21 mouse cellular contexts compared by ENCODE assay signal in genomic region chr1:129386479-129386878, GRCm38 (mm10).
DNase-seq lines count a peak whose midpoint lies in the region; ATAC-seq and TF ChIP-seq lines count a peak whose summit lies in the region.
"Had no signal": no experiment of that assay in that cellular context is flagged by ENCODE, and none has a peak within 500 bp of the region (broad histone marks: within the 10 kb centered on the region; RNA-seq: fewer than 3 reads in every experiment).

No protein-coding gene starts in this region.

- TF ChIP-seq POLR2A in kidney, adult 2 months (IDR thresholded peaks at IDR 0.05; ENCODE audit: low read depth, low read length): no peak

- H3K4me1 ChIP-seq in kidney, adult 2 months (ENCODE audit: control insufficient read depth, insufficient read depth, low read length): no peaks in the 10 kb centered on the region
- no peaks in the 10 kb centered on the region for H3K4me1 ChIP-seq in kidney, postnatal 0 days (replicated peaks; ENCODE audit: insufficient read depth, low read length)
- H3K4me1 ChIP-seq in intestine, embryonic 15.5 days (replicated peaks): no peaks in the 10 kb centered on the region
- H3K4me1 ChIP-seq: embryonic facial prominence, embryonic 15.5 days; forebrain, embryonic 15.5 days; heart, embryonic 13.5 days; hindbrain, embryonic 15.5 days had no signal

- peak; percentile 85 for ATAC-seq in kidney, postnatal 0 days (replicated peaks; ENCODE audit: low FRiP score, low read depth)
- no peak for ATAC-seq in intestine, embryonic 15.5 days
- ATAC-seq: activated CD4-positive, CD25-positive, alpha-beta regulatory T cell, adult 4 months; CD4-positive, CD25-positive, alpha-beta regulatory T cell, adult 4 months; forebrain, embryonic 15.5 days had no signal

- peak; percentile 26 to 53 for DNase-seq in adrenal gland, adult (ENCODE audit: inconsistent age in 2 of 2, low spot score in 1 of 2)
- DNase-seq in adrenal gland, adult 18-20 months (ENCODE audit: low spot score in 2 of 2): no peak
- DNase-seq in kidney, adult 2 months: peak; percentile 1
- DNase-seq in kidney, postnatal 10 days: no peak
- peak; percentile 27 for DNase-seq in kidney, postnatal 0 days (ENCODE audit: low spot score)
- DNase-seq in kidney, adult 11 months: no peak
- DNase-seq: B cell, adult 2 months; cerebellum, adult 2 months; cerebellum, postnatal 14 days; embryo, embryonic 11 days; gastrocnemius, postnatal 36 days; heart, adult 11 months; heart, postnatal 36 days had no signal

- no peak overlapping the region for H3K27ac ChIP-seq in kidney, adult 2 months (ENCODE audit: insufficient read depth, low read depth, low read length)
- H3K27ac ChIP-seq in kidney, postnatal 0 days: no peak overlapping the region
- no peak overlapping the region for H3K27ac ChIP-seq in intestine, embryonic 15.5 days
- H3K27ac ChIP-seq: embryonic facial prominence, embryonic 15.5 days; forebrain, embryonic 15.5 days; heart, embryonic 13.5 days; hindbrain, embryonic 15.5 days had no signal

- no peak overlapping the region for H3K4me2 ChIP-seq in kidney, postnatal 0 days (ENCODE audit: low read length)
- no peak overlapping the region for H3K4me2 ChIP-seq in intestine, embryonic 15.5 days (replicated peaks)
- H3K4me2 ChIP-seq: embryonic facial prominence, embryonic 15.5 days; forebrain, embryonic 15.5 days; heart, embryonic 13.5 days; hindbrain, embryonic 15.5 days had no signal

- no peaks in the 10 kb centered on the region for H3K36me3 ChIP-seq in kidney, adult 2 months (ENCODE audit: control insufficient read depth, insufficient read depth, low read length)
- no peaks in the 10 kb centered on the region for H3K36me3 ChIP-seq in kidney, postnatal 0 days (ENCODE audit: insufficient read depth, low read length)
- H3K36me3 ChIP-seq in intestine, embryonic 15.5 days: no peaks in the 10 kb centered on the region
- H3K36me3 ChIP-seq: embryonic facial prominence, embryonic 15.5 days; forebrain, embryonic 15.5 days; G1E; heart, embryonic 13.5 days; hindbrain, embryonic 15.5 days had no signal

- no peak for TF ChIP-seq CTCF in kidney, adult 2 months (conservative IDR thresholded peaks at IDR 0.05; ENCODE audit: insufficient read depth, insufficient read length, low read depth, low read length)
- TF ChIP-seq CTCF in kidney, postnatal 0 days (IDR thresholded peaks at IDR 0.05; ENCODE audit: low read depth): no peak

- H3K9me3 ChIP-seq in kidney, postnatal 0 days (replicated peaks; ENCODE audit: low read length): no peaks in the 10 kb centered on the region
- H3K9me3 ChIP-seq in intestine, embryonic 15.5 days: no peaks in the 10 kb centered on the region
- H3K9me3 ChIP-seq: embryonic facial prominence, embryonic 15.5 days; forebrain, embryonic 15.5 days; G1E; heart, embryonic 13.5 days; hindbrain, embryonic 15.5 days had no signal

- H3K9ac ChIP-seq in kidney, postnatal 0 days (ENCODE audit: low read depth, low read length): no peak overlapping the region
- H3K9ac ChIP-seq in intestine, embryonic 15.5 days: no peak overlapping the region
- H3K9ac ChIP-seq: embryonic facial prominence, embryonic 15.5 days; forebrain, embryonic 15.5 days; heart, embryonic 13.5 days; hindbrain, embryonic 15.5 days had no signal

- no peaks in the 10 kb centered on the region for H3K27me3 ChIP-seq in kidney, adult 2 months (replicated peaks; ENCODE audit: control insufficient read depth, insufficient read depth, low read length)
- H3K27me3 ChIP-seq in kidney, postnatal 0 days (ENCODE audit: insufficient read depth, low read length): no peaks in the 10 kb centered on the region
- H3K27me3 ChIP-seq in intestine, embryonic 15.5 days (replicated peaks): no peaks in the 10 kb centered on the region
- H3K27me3 ChIP-seq: embryonic facial prominence, embryonic 15.5 days; forebrain, embryonic 15.5 days; heart, embryonic 13.5 days; hindbrain, embryonic 15.5 days had no signal

- H3K4me3 ChIP-seq in kidney, adult 2 months (ENCODE audit: insufficient read depth, low read depth, low read length): no peak overlapping the region
- H3K4me3 ChIP-seq in kidney, postnatal 0 days (replicated peaks; ENCODE audit: low read depth, low read length): no peak overlapping the region
- no peak overlapping the region for H3K4me3 ChIP-seq in intestine, embryonic 15.5 days (replicated peaks)
- H3K4me3 ChIP-seq: embryonic facial prominence, embryonic 15.5 days; forebrain, embryonic 15.5 days; heart, embryonic 13.5 days; hindbrain, embryonic 15.5 days had no signal

Comparison
In these comparisons a context has a peak if more than half of its experiments do, and no peak if none do; other contexts are left out.
1. DNase-seq: peak in adrenal gland, adult (2 of 2), kidney, adult 2 months (single experiment) and kidney, postnatal 0 days (single experiment); none in adrenal gland, adult 18-20 months (0 of 2), kidney, postnatal 10 days (single experiment) and kidney, adult 11 months (single experiment).